Mouse (Mus musculus) midbrain, embryonic 10.5 days (tissue): ENCODE results near the gene Chd8. TPM values are rescaled to one million over a fixed set of nuclear protein-coding genes. Genes with fewer than 3 reads are reported as not detected.
"Not testable (repeated sequence)": the region's sequence is repeated elsewhere in the genome, so short reads cannot be mapped to it uniquely, and the experiment has no call there.

Experiments
- DNase-seq: peaks from one replicate; pipeline ENCODE4 v3.0.0-alpha.2; 2017; ENCODE audit warnings: low spot score
- H3K27ac ChIP-seq: fragments of 300-500 bp; sonication (generic); replicated peaks from 2 replicates; pipeline ENCODE4 v1.5.1; 2016; ENCODE audit warnings: mild to moderate bottlenecking
- H3K27me3 ChIP-seq: fragments of 300-500 bp; sonication (generic); 2 replicates; pipeline ENCODE4 v1.6.1; 2016; ENCODE audit warnings: low read depth, mild to moderate bottlenecking; ENCODE audit not compliant: poor library complexity, severe bottlenecking
- H3K36me3 ChIP-seq: fragments of 300-500 bp; sonication (generic); 2 replicates; pipeline ENCODE4 v1.6.1; 2016; ENCODE audit warnings: mild to moderate bottlenecking, moderate library complexity
- H3K4me1 ChIP-seq: fragments of 300-500 bp; sonication (generic); 2 replicates; pipeline ENCODE4 v1.6.1; 2016
- H3K4me3 ChIP-seq: fragments of 300-500 bp; sonication (generic); 2 replicates; pipeline ENCODE4 v1.5.1; 2016; ENCODE audit warnings: mild to moderate bottlenecking, moderate library complexity
- H3K9me3 ChIP-seq: fragments of 300-500 bp; sonication (generic); replicated peaks from 2 replicates; pipeline ENCODE4 v1.6.1; 2016; ENCODE audit warnings: mild to moderate bottlenecking
- WGBS: fragments of 180-500 bp; shearing (Covaris S2); methylation state at CpG from one replicate; pipeline ENCODE4 v1.1.7; 2016; 5-methylcytosine and 5-hydroxymethylcytosine counted together
- polyA plus RNA-seq: library from polyadenylated mRNA; unstranded; fragments of >200 nt; fragmentation: Nextera tagmentation; extraction: Ambion mirVana; gene quantifications from 2 replicates; pipeline ENCODE4 v1.2.1, GENCODE M21; 2016

Gene Chd8
- 38.9 and 49.7 TPM in 2 replicates for polyA plus RNA-seq

- under 1% methylated on average over 54 of the region's 54 CpGs for WGBS
- Histone ChIP-seq H3K36me3 (peaks cover 10% of the 10 kb centered on the region), H3K4me3 (peak within 1 kb of the TSS; percentile 94), H3K9me3 (no peaks in the 10 kb centered on the region), H3K27me3 (no peaks in the 10 kb centered on the region), H3K27ac (peak within 1 kb of the TSS; percentile 97), H3K4me1 (peaks cover 28% of the 10 kb centered on the region)
- DNase-seq = peak; percentile 98
Measured at GRCm38 (mm10) chr14:52257484-52258213, at the start of gene Chd8. TSS of gene Chd8 (minus strand) at chr14:52257780.

DNA sequence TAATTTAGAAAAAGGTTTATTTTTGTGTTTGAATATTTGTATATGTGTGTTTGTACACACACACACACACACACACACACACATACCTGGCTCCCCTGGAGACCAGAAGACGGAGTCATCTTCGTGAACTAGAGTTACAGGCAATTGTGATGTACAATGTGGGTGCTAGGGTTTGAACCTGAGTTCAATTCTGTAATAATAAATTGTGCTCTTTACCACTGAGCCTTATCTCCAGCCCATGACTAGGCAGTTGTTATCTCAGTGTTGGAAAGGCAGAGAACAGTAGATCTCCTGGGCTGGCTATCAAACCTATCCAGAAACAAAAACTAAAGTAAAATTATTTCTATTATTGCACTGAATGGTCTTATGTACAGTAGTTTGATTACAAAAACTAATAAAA is 48.5 kb upstream of the Chd8 start:
- 91% methylated on average over 2 of the region's 2 CpGs for WGBS
- Histone ChIP-seq H3K27ac (no peak overlapping the region), H3K36me3 (peaks cover 34% of the 10 kb centered on the region), H3K27me3 (no peaks in the 10 kb centered on the region), H3K9me3 (0 out of 2 replicates have a peak, but pooled peaks cover 6% of the 10 kb centered on the region), H3K4me3 (no peak overlapping the region), H3K4me1 (peaks cover 9% of the 10 kb centered on the region)
- DNase-seq = no peak

DNA sequence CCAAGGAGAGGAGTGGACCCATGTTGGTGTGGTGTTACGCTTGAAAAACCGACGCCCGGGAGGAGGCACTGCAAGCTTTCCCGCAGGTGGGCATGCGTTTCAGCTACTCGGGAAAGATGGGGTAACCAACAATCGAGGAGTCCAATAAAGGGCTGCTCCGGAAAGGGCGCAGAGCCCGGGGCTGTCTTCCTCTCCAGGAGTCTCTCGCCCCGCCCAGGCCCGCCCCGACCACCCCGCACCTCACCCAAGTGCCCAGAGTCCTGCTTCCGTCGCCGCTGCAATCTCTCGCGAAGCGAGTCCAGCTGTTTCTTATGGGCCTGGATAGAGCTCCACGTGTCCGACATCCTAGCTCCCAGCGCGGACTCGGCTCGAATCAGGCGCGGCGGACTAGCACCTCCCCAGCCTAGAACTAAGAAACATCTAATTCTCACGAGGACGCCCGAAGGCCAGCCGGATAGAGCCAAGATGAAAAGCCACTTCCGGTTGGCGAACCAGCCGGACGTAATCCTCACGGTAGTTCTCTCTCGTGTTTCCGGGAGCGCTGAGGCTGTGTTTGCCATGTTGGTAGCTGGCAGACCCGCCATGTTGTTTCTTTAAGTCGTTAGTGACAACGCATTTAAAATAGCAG is 47.2 kb upstream of the Chd8 start, which contains the start of gene Mettl3:
TSS of gene Mettl3 (minus strand) at position 485 of the 628 bp plus-strand sequence.
- DNase-seq = peak; percentile 93
- H3K27ac ChIP-seq = peak within 1 kb of the TSS; percentile 93
- under 1% methylated on average over 46 of the region's 46 CpGs for WGBS
- H3K4me3 ChIP-seq = peak within 1 kb of the TSS; percentile 83
- H3K9me3 ChIP-seq = no peaks in the 10 kb centered on the region
- peaks cover 29% of the 10 kb centered on the region for H3K36me3 ChIP-seq
- no peaks in the 10 kb centered on the region for H3K27me3 ChIP-seq
- peaks cover 9% of the 10 kb centered on the region for H3K4me1 ChIP-seq

GRCm38 (mm10) chr14:52303517-52303916 is 45.9 kb upstream of the Chd8 start:
- not testable (repeated sequence) for DNase-seq, H3K27me3 ChIP-seq, H3K27ac ChIP-seq, H3K9me3 ChIP-seq, H3K4me1 ChIP-seq
- 89% methylated on average over 3 of the region's 3 CpGs for WGBS
- H3K36me3 ChIP-seq = peaks cover 29% of the 10 kb centered on the region
- peak overlapping the region; percentile 83; the same call in 1 of the 2 replicates for H3K4me3 ChIP-seq

- no peak overlapping the region for H3K27ac ChIP-seq
- no peaks in the 10 kb centered on the region for H3K9me3 ChIP-seq
- H3K4me3 ChIP-seq = no peak overlapping the region
- 76% methylated on average over 6 of the region's 6 CpGs for WGBS
- peaks cover 99% of the 10 kb centered on the region for H3K36me3 ChIP-seq
- no peak for DNase-seq
- H3K4me1 ChIP-seq = no peaks in the 10 kb centered on the region
- H3K27me3 ChIP-seq = no peaks in the 10 kb centered on the region
Measured at GRCm38 (mm10) chr14:52295558-52296264, 38.1 kb upstream of the Chd8 start.

GRCm38 (mm10) chr14:52284191-52284590 is 26.6 kb upstream of the Chd8 start:
- no peak for DNase-seq
- Histone ChIP-seq H3K27me3 (no peaks in the 10 kb centered on the region), H3K27ac (no peak overlapping the region), H3K9me3 (no peaks in the 10 kb centered on the region), H3K4me1 (peaks cover 10% of the 10 kb centered on the region), H3K4me3 (no peak overlapping the region), H3K36me3 (peaks cover 46% of the 10 kb centered on the region)
- WGBS = 93% methylated on average over 3 of the region's 3 CpGs

GRCm38 (mm10) chr14:52283629-52284028 is 26.0 kb upstream of the Chd8 start:
- H3K27ac ChIP-seq = no peak overlapping the region
- peaks cover 40% of the 10 kb centered on the region for H3K36me3 ChIP-seq
- no peak for DNase-seq
- H3K9me3 ChIP-seq = no peaks in the 10 kb centered on the region
- peaks cover 12% of the 10 kb centered on the region for H3K4me1 ChIP-seq
- H3K4me3 ChIP-seq = no peak overlapping the region
- WGBS = 98% methylated on average over 5 of the region's 5 CpGs
- H3K27me3 ChIP-seq = no peaks in the 10 kb centered on the region

GRCm38 (mm10) chr14:52279747-52280120 is 22.2 kb upstream of the Chd8 start:
- Histone ChIP-seq H3K36me3 (peaks cover 14% of the 10 kb centered on the region), H3K9me3 (no peaks in the 10 kb centered on the region), H3K27ac (peak overlapping the region; percentile 88), H3K4me1 (peaks cover 20% of the 10 kb centered on the region), H3K27me3 (no peaks in the 10 kb centered on the region), H3K4me3 (peak overlapping the region; percentile 92)
- no peak for DNase-seq
- under 1% methylated on average over 21 of the region's 21 CpGs for WGBS

DNA sequence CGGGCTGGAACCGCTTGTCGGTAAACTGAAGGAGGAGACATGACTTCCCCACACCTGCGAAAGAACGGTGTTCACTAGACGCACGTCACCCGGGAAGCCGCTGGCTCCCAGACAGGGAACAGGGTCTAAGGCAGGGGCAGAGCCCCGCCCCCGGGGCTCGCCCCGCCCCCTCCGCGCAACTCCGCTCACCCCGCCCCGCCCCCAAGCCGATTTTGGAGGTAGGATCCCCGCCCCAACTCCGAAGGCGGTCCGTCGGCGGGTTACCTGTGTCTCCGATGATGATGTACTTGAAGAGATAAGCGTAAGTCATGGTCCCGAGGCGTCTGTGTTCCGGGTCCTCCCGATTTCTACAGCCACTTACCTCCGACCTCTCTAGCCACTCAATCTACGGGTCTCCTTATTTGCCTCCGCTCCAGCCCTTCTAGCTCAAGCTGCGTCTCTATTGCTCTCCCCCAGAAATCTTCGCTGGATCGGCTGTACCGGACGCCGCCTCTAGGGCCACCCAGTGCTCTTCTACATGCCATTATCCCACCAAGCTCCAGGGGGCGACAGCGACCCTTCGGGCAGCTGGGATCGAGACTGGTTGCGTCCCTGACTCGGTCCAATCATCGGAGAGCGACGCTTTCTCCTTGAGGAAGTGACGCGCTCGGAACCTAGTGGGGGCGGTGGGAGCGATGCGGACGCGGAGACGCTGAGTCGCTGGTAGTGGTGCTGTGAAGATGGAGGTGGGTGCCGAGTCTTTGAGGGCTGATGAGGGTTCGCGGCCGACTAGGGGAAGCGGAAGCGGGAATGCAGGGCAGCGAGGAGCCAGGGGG is 21.6 kb upstream of the Chd8 start, which contains the start of the genes Tox4 and Rab2b:
TSS of gene Tox4 (plus strand) at position 215 of the 815 bp plus-strand sequence.
TSS of gene Rab2b (minus strand) at position 614 of the 815 bp plus-strand sequence.
- DNase-seq = peak; percentile 99
- Histone ChIP-seq H3K27me3 (no peaks in the 10 kb centered on the region), H3K9me3 (no peaks in the 10 kb centered on the region), H3K4me3 (peak within 1 kb of the TSS; percentile 92), H3K36me3 (peaks cover 18% of the 10 kb centered on the region), H3K27ac (peak within 1 kb of the TSS; percentile 88), H3K4me1 (peaks cover 20% of the 10 kb centered on the region)
- WGBS = under 1% methylated on average over 66 of the region's 66 CpGs

- H3K4me3 ChIP-seq = no peak overlapping the region
- H3K27me3 ChIP-seq = no peaks in the 10 kb centered on the region
- H3K27ac ChIP-seq = no peak overlapping the region
- 93% methylated on average over 4 of the region's 4 CpGs for WGBS
- H3K9me3 ChIP-seq = no peaks in the 10 kb centered on the region
- DNase-seq = no peak
- H3K4me1 ChIP-seq = peaks cover 20% of the 10 kb centered on the region
- peaks cover 29% of the 10 kb centered on the region for H3K36me3 ChIP-seq
Measured at GRCm38 (mm10) chr14:52277210-52277609, 19.6 kb upstream of the Chd8 start.

- no peak for DNase-seq
- H3K36me3 ChIP-seq = peaks cover 48% of the 10 kb centered on the region
- no peak overlapping the region for H3K27ac ChIP-seq
- 79% methylated on average over 3 of the region's 3 CpGs for WGBS
- no peaks in the 10 kb centered on the region for H3K4me1 ChIP-seq
- H3K4me3 ChIP-seq = no peak overlapping the region
- H3K9me3 ChIP-seq = no peaks in the 10 kb centered on the region
- H3K27me3 ChIP-seq = no peaks in the 10 kb centered on the region
Measured at GRCm38 (mm10) chr14:52272781-52273180, 15.2 kb upstream of the Chd8 start.
